Mouse (Mus musculus) C2C12 (cell line): Measurements from ENCODE around the gene 4930444G20Rik. TPM values are rescaled to one million over a fixed set of nuclear protein-coding genes. Genes with fewer than 3 reads are reported as not detected.
"Not testable (repeated sequence)": the region's sequence is repeated elsewhere in the genome, so short reads cannot be mapped to it uniquely, and the experiment has no call there.

Experiments used
- H3K27me3 ChIP-seq: one replicate; pipeline ENCODE4 v1.6.1; 2011; ENCODE audit not compliant: control insufficient read depth, insufficient read depth, insufficient read length
- H3K36me3 ChIP-seq: one replicate; pipeline ENCODE4 v1.6.1; 2011; ENCODE audit not compliant: control insufficient read depth, insufficient read depth
- H3K4me3 ChIP-seq: one replicate; pipeline ENCODE4 v1.5.1; 2011; ENCODE audit warnings: mild to moderate bottlenecking, control low read depth; ENCODE audit not compliant: poor library complexity, insufficient read depth, severe bottlenecking
- H3K79me2 ChIP-seq: one replicate; pipeline ENCODE4 v1.6.1; 2011; ENCODE audit not compliant: control insufficient read depth, insufficient read depth
- H3K79me3 ChIP-seq: one replicate; pipeline ENCODE4 v1.6.1; 2011; ENCODE audit warnings: low read depth, control low read depth
- H3ac ChIP-seq: one replicate; pipeline ENCODE3; 2011; ENCODE audit warnings: low read depth; ENCODE audit not compliant: control insufficient read depth, insufficient read length
- CEBPB ChIP-seq: IDR thresholded peaks from one replicate; pipeline ENCODE4 v1.6.1; 2011; ENCODE audit warnings: low read depth, mild to moderate bottlenecking, control low read depth, moderate library complexity
- CTCF ChIP-seq: IDR thresholded peaks from one replicate; pipeline ENCODE4 v1.5.1; 2011; ENCODE audit not compliant: control insufficient read depth, insufficient read depth, insufficient read length
- FOSL1 ChIP-seq: IDR thresholded peaks from one replicate; pipeline ENCODE4 v1.8.0; 2011; ENCODE audit warnings: mild to moderate bottlenecking, low read length; ENCODE audit not compliant: poor library complexity, insufficient read depth, severe bottlenecking
- MAX ChIP-seq: IDR thresholded peaks from one replicate; pipeline ENCODE4 v1.6.1; 2011; ENCODE audit warnings: mild to moderate bottlenecking, control low read depth
- MYOD1 ChIP-seq: IDR thresholded peaks from one replicate; pipeline ENCODE4 v1.6.1; 2011; ENCODE audit warnings: low read depth; ENCODE audit not compliant: control insufficient read depth, insufficient read length
- MYOG ChIP-seq: IDR thresholded peaks from one replicate; pipeline ENCODE4 v1.6.1; 2011; ENCODE audit not compliant: control insufficient read depth, insufficient read length; ENCODE audit errors: extremely low read depth
- USF1 ChIP-seq: IDR thresholded peaks from one replicate; pipeline ENCODE4 v1.6.1; 2011; ENCODE audit warnings: low read depth, mild to moderate bottlenecking, control low read depth, moderate library complexity
- polyA plus RNA-seq: library from polyadenylated mRNA; unstranded; fragments of >200 nt; fragmentation: generic; extraction: Trizol; gene quantifications from one replicate; pipeline ENCODE4 v1.2.1, GENCODE M21; 2012; ENCODE audit warnings: missing spikeins

The 4930444G20Rik gene
- polyA plus RNA-seq, 1 experiment, result not detected

DNA sequence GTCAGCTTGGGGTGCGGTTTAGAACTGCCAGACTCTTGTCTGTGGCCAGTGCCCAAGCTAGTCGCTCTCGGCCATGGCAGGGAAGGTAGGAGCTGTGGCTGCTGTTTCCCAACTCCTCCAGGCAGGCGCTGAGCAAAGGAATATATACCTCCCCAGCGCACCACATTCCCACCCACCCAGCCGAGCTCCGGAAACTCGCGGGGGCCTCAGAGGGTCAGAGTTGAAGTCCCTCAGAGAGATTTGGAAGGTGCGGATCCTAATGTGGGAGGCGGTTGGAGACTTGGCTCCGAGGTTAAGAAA, 8.9 kb downstream of the 4930444G20Rik start:
- TF ChIP-seq FOSL1, result no peak
- no peak for TF ChIP-seq MYOG
- no peak for TF ChIP-seq CTCF
- H3K79me3 ChIP-seq, result no peaks in the 10 kb centered on the region
- H3K4me3 ChIP-seq, result no peak overlapping the region

DNA sequence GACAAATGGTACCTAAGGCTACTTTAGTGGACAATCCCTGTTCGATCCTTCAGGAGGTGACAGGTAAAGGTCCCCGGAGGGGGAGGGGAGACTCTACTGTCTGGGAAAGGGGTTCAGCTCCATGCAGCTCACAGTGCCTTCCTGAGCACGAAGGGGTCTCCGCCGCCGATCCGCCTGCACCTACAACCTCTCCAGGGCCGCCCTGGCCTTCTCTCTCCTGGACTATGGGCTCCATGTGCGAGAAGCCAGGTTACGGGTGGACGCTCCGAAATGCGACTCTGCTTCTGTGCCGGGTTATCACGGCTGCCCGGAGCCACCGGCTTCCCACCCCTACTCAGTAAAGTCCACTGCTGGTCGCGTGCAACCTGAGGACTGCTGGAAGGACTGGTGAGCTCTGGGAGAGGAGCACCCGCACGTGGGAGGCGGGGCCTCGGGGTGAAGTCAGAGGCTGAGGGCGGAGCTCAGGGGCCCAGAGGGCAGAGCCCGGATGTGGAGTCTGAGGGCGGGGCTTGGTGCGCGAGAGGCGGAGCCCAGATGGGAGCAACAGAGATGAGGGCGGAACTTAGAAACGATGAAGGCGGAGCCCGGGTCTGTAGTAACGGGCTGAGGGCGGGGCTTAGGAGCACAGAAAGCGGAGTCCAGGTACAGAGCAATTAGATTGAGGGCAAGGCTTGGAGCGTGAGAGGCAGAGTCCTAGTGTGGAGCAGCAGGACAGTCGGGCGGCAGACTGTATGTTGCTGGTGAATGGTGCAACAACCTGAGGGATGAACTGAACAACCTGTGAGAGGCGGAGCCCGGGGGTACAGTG, 9.5 kb downstream of the 4930444G20Rik start:
- Histone ChIP-seq H3K79me3 (no peaks in the 10 kb centered on the region), H3K27me3 (peaks cover 3% of the 10 kb centered on the region), H3K4me3 (no peak overlapping the region), H3K79me2 (no peaks in the 10 kb centered on the region), H3ac (no peak overlapping the region), H3K36me3 (no peaks in the 10 kb centered on the region)
- no peak for TF ChIP-seq CEBPB
- TF ChIP-seq USF1, result no peak
- TF ChIP-seq MYOD1, result no peak
- no peak for TF ChIP-seq FOSL1
- TF ChIP-seq MYOG, result no peak
- TF ChIP-seq MAX, result no peak
- TF ChIP-seq CTCF, result no peak

More for the DNA sequence above, 8.9 kb downstream of the 4930444G20Rik start:
- Histone ChIP-seq H3K36me3 (no peaks in the 10 kb centered on the region), H3ac (no peak overlapping the region), H3K27me3 (peaks cover 3% of the 10 kb centered on the region), H3K79me2 (no peaks in the 10 kb centered on the region)

DNA sequence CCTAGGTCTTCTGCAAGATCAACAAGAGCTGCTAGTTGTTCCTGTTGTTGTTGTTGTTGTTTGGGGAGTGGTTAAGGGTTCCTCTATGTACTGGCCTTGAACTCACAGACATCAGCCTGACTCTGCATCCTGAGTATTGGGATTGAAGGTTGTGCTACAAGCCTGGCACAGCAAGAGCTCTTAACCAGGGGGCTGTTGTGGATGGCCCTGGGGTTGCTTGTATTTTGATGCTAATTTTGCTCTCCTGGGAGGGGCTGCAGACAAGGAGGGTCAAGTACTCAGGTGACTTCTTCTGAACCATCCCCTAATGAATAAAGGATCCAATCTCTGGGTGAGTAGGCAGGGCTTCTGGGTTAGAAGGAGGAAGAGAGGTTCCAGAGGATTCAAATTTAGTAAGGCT, 12.6 kb downstream of the 4930444G20Rik start:
- Histone ChIP-seq H3K27me3 (peaks cover 3% of the 10 kb centered on the region), H3K79me2 (no peaks in the 10 kb centered on the region), H3ac (no peak overlapping the region), H3K4me3 (no peak overlapping the region), H3K36me3 (no peaks in the 10 kb centered on the region), H3K79me3 (no peaks in the 10 kb centered on the region)
- TF ChIP-seq USF1 (no peak), MAX (no peak), FOSL1 (no peak), CTCF (no peak), CEBPB (no peak), MYOG (no peak), MYOD1 (no peak)

GRCm38 (mm10) chr10:22036256-22036655, 31.6 kb downstream of the 4930444G20Rik start:
- peak; percentile 27 for TF ChIP-seq CTCF
- H3K4me3 ChIP-seq, H3K27me3 ChIP-seq: not testable (repeated sequence)

GRCm38 (mm10) chr10:22034303-22034702, 33.6 kb downstream of the 4930444G20Rik start:
- no peak overlapping the region for H3ac ChIP-seq
- H3K79me3 ChIP-seq, result no peaks in the 10 kb centered on the region
- no peaks in the 10 kb centered on the region for H3K79me2 ChIP-seq
- no peak for TF ChIP-seq MAX
- no peak for TF ChIP-seq MYOG
- TF ChIP-seq CEBPB, result no peak
- TF ChIP-seq FOSL1, result no peak
- no peak for TF ChIP-seq MYOD1
- TF ChIP-seq CTCF, result no peak
- no peak for TF ChIP-seq USF1
- no peak overlapping the region for H3K4me3 ChIP-seq
- peaks cover 5% of the 10 kb centered on the region for H3K27me3 ChIP-seq
- no peaks in the 10 kb centered on the region for H3K36me3 ChIP-seq

More at GRCm38 (mm10) chr10:22036256-22036655, 31.6 kb downstream of the 4930444G20Rik start:
- H3ac ChIP-seq, H3K79me2 ChIP-seq, H3K79me3 ChIP-seq, H3K36me3 ChIP-seq: not testable (repeated sequence)

DNA sequence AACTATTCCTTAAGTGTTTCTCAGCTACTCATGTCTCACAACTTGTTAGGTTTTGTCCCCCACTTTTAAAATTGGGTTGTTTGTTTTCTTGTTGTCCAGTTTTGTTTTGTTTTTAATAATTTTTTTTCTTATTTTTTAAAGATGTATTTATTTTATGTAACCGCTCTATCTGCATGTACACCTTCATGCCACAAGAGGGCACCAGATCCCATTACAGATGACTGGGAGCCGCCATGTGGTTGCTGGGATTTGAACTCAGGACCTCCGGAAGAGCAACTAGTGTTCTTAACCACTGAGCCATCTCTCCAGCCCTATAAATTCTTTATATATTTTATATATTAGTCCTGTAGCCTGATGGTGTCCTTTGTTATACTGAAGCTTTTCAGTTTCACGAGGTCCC, 49.3 kb downstream of the 4930444G20Rik start:
- Histone ChIP-seq H3K27me3 (no peaks in the 10 kb centered on the region), H3K79me3 (no peaks in the 10 kb centered on the region), H3ac (no peak overlapping the region), H3K79me2 (no peaks in the 10 kb centered on the region), H3K4me3 (no peak overlapping the region), H3K36me3 (no peaks in the 10 kb centered on the region)
- no peak for TF ChIP-seq MYOG
- no peak for TF ChIP-seq MYOD1
- TF ChIP-seq CTCF, result no peak

GRCm38 (mm10) chr10:22017469-22018159, 50.3 kb downstream of the 4930444G20Rik start:
- no peaks in the 10 kb centered on the region for H3K27me3 ChIP-seq
- TF ChIP-seq FOSL1 (no peak), CEBPB (no peak), MYOD1 (no peak), MAX (no peak), CTCF (no peak), USF1 (no peak), MYOG (no peak)
- H3K79me3 ChIP-seq, result no peaks in the 10 kb centered on the region
- no peak overlapping the region for H3ac ChIP-seq
- H3K4me3 ChIP-seq, result no peak overlapping the region
- H3K79me2 ChIP-seq, result no peaks in the 10 kb centered on the region
- no peaks in the 10 kb centered on the region for H3K36me3 ChIP-seq

Other genes starting within 250 kb of the 4930444G20Rik start
- 35.1 TPM for gene Sgk1, start 185.9 kb downstream of the 4930444G20Rik start, polyA plus RNA-seq
- 5.5 TPM for gene E030030I06Rik, start 81.2 kb upstream of the 4930444G20Rik start, polyA plus RNA-seq
- gene Raet1e, start 90.5 kb upstream of the 4930444G20Rik start, polyA plus RNA-seq, result 15.0 TPM
- 0.32 TPM for gene H60b, start 90.5 kb upstream of the 4930444G20Rik start, polyA plus RNA-seq